Mouse (Mus musculus): ENCODE data around the gene Imp4. TPM values are rescaled to one million over a fixed set of nuclear protein-coding genes. Genes with fewer than 3 reads are reported as not detected.

The Imp4 gene
- total RNA-seq, 2 experiments from 2014 or later: 32.1 to 69.7 TPM

DNA sequence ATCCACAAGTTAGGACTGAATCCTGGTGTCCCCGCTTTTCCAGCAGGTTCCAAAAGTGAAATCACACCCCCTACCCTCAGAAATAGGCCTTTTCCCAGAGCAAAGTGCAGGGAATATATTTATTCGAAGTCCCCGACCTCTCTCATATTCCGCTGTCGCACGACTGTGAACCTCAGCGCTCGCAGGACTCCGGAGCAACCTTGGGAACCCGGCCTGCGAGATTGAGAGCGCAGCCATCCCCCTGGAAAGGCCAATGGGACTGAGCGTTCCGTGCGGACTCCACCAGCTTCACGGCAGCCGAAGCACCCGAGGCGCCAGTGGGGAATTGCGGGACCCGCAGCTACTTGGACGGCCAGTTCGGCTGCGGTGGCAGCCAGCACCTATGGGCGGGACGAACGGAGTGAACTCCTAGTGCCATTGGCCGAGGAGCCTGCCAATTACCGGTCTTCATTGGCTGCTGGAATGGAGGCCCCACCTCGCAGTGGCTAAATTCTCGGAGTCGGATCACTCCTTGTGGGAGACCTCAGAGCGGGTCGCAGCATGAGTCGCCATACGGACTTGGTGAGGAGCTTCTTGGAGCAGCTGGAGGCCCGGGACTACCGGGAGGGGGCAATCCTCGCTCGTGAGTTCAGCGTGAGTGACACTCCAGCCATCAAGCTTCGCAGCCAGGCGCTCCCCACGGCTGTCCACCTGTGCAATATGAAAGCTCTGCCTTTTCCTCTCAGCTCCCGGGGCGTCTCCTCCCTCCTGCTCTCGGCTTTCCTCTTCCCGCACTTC, 19.8 kb downstream of the Imp4 start, which contains the start of gene Ptpn18:
Ptpn18 (plus strand) TSS at position 479 of the 777 bp plus-strand sequence.
- peak; percentile 74 for ATAC-seq (replicated peaks; ENCODE audit: poor library complexity)

DNA sequence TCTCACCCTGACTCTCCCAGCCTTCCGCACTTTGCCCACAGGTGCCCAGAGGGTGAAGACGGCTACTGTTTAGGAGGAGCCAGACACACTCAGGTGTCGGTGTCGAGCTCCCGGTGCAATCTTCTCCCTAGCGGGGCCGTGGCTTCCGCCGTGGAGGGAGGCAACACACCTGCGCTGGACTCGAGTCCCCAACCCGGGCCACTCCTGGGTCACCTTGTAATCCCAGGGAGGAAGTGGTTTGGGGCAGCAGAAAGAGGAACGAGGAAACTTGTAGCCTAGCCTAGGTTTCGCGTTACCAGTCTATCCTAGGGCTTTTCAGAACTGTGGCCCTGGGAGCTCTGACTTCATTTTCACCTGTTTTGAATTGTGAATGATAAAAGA, 20.4 kb downstream of the Imp4 start:
- peak; percentile 20 for ATAC-seq (replicated peaks; ENCODE audit: poor library complexity)

DNA sequence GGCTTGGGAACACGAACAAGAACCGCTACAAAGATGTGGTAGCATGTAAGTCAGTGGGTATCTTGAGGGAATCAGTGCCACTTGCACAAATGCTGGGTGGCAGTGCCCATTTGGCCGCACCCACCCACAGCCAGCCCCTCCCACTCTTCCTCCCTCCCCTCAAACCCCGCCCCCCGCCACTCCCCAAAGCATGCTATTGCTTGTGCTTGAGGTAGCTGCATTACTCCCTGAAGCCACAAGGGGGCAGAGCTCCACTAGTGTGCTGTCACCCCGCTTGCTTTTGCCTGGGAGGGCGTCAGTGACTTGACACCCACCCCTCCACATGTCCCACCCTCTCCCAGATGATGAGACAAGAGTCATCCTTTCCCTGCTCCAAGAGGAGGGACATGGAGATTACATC, 23.1 kb downstream of the Imp4 start:
- peak; percentile 62 for ATAC-seq (replicated peaks; ENCODE audit: poor library complexity)

DNA sequence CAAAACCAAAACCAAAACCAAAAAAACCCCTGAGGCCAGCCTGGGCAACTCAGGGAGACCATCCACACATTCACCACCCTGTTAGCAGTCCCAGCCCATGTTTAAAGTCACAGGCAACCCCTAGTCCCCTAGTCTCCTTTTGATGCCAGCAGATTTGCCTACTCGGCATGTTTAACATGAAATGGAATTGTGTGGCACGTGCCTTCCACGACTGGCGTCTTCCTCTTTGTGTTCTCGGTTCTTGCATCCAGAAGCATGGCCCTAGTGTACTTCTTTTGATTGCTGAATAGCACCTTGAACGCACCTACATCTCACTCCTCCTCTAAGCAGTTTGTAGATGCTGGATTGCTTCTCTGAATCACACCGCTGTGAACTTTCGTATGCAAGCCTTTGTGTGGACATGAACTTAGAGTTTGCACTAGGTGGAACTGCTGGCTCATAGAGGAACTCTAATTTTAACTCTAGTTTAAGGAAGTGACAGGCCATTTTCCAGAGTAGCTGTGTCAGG, 24.7 kb downstream of the Imp4 start:
- peak; percentile 20 for ATAC-seq (replicated peaks; ENCODE audit: poor library complexity)

DNA sequence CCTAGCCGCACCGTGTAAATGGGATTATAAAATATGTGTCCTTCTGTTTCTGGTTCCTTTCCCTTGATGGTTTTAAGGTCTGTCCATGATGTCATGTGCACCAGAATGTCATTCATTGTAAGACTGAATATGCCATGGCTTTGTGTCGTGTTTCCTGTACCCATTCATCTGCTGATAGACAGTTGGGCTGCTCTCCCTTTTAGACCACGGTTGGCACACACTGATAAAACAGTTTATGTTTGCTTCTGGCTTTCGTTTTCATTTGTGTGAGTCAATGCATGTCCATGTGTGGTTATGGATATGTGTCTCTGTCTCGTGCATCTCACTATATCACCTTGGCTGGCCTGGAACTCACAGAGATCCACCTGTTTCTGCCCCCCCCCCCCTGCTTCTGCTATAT, 25.8 kb downstream of the Imp4 start:
- peak; percentile 59 for ATAC-seq (replicated peaks; ENCODE audit: poor library complexity)

DNA sequence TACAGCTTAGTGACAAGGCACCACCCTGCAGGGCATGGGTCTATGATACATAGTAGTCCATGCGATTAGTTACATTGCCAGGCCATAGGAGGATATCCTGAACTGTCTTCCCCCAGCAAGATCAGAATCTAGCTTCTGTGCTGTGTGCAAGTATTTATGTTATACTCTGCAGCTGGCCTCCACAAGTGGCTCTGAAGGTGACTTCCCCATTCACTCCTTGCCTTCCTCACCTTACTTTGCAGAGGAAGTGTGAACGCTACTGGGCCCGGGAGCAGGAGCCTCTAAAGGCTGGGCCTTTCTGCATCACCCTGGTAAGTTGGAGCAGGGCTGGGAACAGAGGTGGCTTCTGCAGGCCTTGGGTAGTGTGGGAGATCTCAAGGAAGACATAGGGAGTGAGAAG, 28.4 kb downstream of the Imp4 start:
- peak; percentile 9 for ATAC-seq (replicated peaks; ENCODE audit: poor library complexity)

DNA sequence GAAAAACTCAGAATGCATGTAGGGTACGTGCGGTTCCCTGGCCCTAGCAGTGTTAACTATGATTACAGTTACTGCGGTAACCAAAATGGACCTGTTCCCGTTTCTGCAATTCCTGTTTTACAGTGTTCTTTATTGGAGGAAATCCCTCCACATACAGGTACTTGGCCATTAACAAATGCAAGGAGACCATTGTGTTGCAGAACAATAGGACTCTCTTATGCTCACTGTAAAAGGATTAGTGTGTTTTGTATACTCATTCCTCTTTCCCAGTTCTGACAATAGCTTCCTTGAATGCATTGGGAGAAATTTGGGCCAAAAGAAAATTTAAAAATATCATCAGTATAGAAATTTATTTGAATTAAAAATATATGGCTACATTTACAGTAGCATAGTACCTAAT, 28.8 kb downstream of the Imp4 start:
- no peak for ATAC-seq (replicated peaks; ENCODE audit: poor library complexity)

DNA sequence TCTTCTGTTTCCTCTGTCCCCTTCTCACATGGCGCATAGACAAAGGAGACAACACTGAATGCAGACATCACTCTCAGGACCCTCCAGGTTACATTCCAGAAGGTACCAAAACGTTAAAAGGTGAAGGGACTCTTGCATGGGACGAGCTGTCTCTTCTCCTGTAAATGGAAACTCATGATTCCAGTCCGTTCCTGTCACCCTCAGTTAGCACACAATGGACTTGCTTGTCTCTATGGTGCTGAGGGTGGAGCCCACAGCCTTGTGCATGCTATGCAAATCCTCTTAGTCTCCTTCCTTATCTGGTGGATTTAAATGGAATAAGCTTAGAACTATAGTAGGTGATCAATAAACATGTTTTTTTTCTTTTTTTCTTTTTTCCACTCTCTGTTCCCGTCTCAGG, 30.1 kb downstream of the Imp4 start:
- ATAC-seq (replicated peaks; ENCODE audit: poor library complexity): no peak

DNA sequence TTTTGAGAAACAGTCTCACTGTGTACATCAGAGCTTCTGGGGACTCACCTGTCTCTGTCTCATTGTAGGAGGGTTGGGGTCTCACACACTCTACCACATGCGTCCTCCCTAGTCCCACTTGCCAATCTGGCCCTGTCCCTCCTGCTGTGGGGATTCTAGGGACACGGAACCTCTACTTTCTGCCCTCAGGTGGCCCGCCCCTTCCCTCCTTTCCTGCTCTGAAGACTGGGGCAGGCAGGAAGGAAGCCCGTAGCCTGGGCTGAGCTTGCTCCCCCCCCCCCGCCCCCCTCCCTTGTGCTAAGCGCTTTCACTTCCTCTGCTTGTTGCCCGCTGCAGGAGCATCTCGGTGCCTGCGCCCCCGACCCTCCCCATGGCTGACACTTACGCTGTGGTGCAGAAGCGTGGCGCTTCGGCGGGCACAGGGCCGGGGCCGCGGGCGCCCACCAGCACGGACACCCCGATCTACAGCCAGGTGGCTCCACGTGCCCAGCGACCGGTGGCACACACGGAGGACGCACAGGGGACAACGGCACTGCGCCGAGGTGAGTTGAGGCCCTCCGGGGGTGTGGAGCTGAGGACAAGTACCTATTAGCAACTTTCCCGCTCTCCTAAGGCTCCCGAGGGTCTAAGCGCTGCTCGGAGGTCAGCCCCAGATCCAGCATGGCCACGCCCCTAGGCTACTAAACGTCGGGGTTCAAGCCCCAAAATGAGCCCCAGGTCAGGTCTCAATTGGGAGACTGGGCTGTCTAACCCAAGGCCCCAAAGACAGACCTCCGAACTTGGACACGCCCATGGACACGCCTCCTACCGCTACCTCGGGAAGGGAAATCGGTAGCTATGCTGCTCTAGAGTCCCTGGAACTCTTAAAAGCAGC, 33.0 kb downstream of the Imp4 start:
- peak; percentile 80 for ATAC-seq (replicated peaks; ENCODE audit: poor library complexity)

DNA sequence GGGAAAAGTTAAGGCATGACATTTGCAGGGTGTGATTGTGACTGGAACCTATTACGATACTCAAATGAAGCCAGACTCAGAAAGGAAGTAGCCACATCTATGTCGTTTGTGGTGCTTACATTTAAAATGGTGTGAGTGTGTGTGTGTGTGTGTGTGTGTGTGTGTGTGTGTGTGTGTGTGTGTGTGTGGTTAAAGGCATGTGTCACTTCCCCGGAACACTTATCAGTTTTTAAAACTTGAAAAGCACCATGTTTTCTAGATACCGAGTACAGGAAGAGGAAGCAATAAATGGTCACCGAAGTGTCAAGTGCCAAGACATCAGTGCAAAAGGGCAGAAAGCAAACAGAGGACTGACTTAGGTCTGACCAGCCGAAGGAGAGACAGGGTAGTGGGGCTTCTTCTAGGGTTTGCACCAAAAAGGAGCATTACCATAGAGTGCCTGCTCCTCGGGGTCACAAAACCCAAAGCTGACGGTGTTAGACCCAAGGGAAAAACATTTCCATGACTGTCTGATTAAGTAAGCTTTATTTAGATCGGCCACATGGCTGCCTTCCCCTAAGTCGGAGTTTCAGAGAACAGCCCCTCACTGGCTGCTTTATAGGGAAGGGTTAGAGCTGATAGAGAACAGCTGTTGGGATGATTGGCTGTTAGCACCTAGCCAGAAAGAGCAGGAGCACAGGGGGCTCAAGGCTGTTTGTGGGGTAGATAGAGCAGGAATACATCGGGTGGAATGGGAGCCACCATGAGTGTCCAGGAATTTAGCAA, 39.4 kb downstream of the Imp4 start:
- peak; percentile 30 for ATAC-seq (replicated peaks; ENCODE audit: poor library complexity)

DNA sequence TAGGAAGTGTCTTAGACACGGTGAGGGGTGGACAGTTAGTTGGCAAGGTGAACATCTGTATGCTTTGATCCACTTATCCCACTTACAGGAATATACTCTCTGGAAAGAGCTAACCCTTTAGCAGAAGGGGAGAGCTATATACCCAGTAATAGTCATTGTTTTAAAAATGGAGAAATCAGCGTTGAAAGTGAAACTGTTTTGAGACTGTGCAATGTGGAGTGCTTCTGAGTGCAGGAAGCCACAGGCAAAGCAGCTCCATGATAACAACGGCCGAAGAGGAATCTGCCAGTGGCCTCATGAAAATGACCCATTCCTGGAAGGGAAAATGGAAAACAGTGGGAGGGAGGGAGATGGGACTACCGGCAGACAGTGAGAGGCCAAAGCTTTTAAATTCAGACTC, 41.1 kb downstream of the Imp4 start:
- ATAC-seq (replicated peaks; ENCODE audit: poor library complexity): 0 out of 2 replicates have a peak, but pooled peaks have one; percentile 20

DNA sequence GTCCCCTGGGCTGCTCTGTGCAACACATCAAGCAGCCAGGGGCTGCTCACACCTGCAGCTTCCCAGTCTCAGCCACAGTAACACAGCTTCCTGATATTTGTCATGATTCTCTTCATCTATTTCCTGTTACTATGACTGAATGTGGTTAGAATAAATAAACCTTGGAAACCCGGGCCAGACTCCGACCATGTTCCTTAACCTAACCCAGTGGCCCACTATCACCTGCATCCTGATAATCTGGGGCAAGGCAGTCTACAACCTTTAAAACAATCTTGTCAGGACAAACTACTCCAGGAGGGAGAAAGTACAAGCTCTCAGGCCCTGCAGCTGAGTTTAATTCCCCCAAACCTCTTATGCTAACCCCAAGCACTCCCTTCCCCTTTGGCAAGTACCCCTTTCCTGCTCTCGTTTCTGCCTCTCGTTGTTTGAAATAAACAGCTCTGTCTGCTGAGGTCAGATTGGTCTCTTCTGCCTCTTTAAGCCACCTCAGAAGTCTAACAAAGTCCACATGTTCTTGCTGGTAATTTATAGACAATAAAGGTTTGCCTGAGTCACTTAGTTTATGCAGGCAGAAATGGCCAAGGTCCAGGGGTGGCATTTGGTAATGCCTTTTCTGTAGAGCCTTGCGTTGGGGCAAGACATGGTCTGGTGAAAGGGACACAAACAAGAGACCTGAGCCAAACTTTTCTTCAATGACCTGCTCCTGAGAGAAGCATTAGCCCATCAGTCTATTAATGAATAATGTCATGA, 42.4 kb downstream of the Imp4 start:
- ATAC-seq (replicated peaks; ENCODE audit: poor library complexity): no peak

DNA sequence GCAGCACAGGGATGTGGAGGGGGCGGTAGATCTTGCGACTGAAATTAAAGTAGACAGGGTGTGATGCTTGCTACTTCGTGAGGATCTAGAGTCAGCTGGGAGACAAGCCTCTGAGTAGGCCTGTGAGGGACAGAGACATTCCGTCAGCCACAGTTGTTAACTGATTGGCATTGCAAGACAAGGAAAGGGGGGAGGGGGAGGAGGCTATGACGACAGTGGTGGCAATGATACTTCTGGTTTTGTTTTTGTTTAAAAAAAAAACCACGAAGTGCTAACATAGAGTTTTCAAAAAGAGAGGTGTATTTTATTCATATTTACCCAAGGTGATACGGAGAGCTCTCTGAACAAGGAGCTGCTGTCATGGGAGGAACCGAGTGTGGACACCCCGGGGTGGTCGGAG, 44.8 kb downstream of the Imp4 start:
- ATAC-seq (replicated peaks; ENCODE audit: poor library complexity): peak; percentile 69

DNA sequence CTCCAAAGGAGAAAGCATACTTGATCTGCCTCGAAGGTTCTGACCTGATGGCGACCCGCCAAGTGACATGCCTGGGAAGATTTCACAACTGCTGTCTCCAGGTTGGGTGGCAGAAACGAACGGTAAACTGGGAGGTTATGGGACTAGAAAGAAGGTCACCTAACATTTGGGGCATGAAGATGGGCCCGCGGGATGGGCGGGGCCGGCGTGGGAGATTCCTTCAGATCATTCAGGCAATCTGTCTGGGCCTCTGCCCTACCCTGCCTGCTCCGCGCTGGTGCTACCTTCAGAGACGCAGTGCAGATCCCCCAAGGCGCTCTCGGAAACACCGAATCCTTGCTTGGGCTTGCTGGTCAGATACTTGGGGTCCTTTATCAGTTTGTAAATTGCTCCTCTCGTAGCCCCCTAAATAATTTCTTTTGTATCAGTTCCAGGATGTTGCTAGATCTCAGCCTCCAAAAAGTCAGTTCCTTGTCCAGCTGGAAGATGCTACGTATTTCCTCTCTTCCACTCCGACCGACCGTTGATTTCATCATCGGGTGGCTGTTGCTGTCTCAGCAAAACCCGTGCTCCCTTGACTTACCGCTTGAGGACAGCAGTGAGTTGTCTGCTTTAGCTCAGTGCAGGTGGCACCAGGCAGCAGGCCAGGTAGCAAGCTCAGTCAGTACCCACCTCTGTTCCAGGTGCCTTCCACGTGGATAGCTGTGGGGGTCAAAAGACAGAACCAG, 46.0 kb downstream of the Imp4 start:
- ATAC-seq (replicated peaks; ENCODE audit: poor library complexity): peak; percentile 77

DNA sequence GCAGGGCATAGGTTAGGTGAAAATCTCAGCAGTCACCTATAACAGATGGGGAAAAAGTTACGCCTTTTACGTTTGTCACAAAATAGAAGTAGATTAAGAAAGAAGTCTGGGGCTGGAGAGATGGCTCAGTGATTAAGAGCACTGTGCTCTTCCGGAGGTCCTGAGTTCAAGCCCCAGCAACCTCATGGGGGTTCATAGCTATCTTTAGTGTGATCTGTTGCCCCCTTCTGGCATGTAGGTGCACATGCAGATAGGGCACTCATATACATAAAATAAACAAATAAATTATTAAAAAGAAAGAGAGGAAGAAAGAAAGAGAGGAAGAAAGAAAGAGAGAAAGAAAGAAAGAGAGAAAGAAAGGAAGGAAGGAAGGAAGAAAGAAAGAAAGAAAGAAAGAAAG, 47.7 kb downstream of the Imp4 start:
- ATAC-seq (replicated peaks; ENCODE audit: poor library complexity): no peak

DNA sequence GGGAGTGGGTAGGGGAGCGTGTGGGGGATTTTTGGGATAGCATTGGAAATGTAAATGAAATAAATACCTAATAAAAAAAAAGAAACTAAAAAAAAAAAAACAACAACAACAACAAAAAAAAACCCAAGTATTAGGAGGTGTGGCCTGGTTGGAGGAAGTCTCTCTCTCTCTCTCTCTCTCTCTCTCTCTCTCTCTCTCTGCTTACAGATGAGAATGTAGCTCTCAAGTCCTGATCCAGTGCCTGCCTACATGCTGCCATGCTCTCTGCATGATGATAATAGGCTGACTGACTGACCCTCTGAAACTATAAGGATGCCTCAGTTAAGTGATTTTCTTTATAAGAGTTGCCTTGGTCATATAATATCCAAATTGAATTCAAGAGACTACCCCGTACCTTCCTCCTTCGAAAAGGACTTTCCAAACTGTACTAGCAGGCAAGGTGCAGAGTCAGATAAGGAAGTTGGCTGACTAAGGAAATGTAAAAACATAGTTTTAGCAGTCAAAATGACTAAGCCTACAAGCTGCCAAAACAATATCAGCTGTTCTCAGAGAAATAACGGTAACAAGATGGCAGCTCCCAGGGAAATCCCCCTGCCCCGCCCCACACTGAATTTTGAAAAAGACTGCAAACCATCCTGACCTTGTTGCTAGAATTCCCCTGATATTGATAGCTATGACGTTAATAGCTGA, 50.3 kb downstream of the Imp4 start:
- peak; percentile 21 for ATAC-seq (replicated peaks; ENCODE audit: poor library complexity)

DNA sequence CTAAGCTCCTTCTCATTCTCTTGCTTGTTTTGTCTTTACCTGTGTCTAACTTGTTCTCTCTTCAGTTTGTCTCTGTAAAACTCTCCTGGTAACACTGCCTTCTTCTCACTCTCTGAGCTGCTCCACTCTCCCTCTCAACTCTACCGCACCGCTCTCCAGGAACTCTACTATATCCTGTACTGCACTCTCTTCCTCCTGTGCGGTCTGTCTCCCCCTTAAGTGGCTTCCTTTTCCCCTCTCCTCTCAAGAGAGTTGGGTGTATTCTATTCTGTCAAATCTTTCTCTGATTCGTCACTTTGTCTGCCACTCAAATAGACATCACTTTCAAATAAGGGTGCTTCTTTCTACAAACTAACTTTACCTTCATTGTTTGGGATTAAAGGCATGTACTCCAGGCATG, 51.8 kb downstream of the Imp4 start:
- ATAC-seq (replicated peaks; ENCODE audit: poor library complexity): no peak

All from megakaryocyte progenitor cell, adult 5-6 weeks (primary cell).